Mouse (Mus musculus): Measurements from ENCODE around the gene Dnaja3.

Dnaja3 gene

GRCm38 (mm10) chr16:4639831-4640237, at the start of gene Dnaja3, which contains the start of gene Vasn:
Gene Dnaja3, plus strand, starts transcription at chr16:4639989.
Gene Vasn, plus strand, starts transcription at chr16:4639941.
- DNase-seq: peak; percentile 49

GRCm38 (mm10) chr16:4590236-4590635, 49.6 kb upstream of the Dnaja3 start:
- no peak for DNase-seq

- peak in 1 of 2 experiments; percentile 57 for DNase-seq
These were observed 46.6 kb upstream of the Dnaja3 start for GRCm38 (mm10) chr16:4592909-4593875.

GRCm38 (mm10) chr16:4593971-4594813, 45.6 kb upstream of the Dnaja3 start, which contains the start of gene Glis2:
Gene Glis2, plus strand, starts transcription at chr16:4594713.
- DNase-seq: peak in 1 of 2 experiments; percentile 26

- peak in 1 of 2 experiments; percentile 19 for DNase-seq
These were observed 44.8 kb upstream of the Dnaja3 start for GRCm38 (mm10) chr16:4594814-4595526.

- no peak for DNase-seq
These were observed 44.2 kb upstream of the Dnaja3 start for GRCm38 (mm10) chr16:4595527-4595963.

- DNase-seq: no peak
These were observed 43.6 kb upstream of the Dnaja3 start for GRCm38 (mm10) chr16:4596141-4596728.

- DNase-seq: no peak
These were observed 43.0 kb upstream of the Dnaja3 start for GRCm38 (mm10) chr16:4596836-4597235.

GRCm38 (mm10) chr16:4597296-4597695, 42.5 kb upstream of the Dnaja3 start:
- no peak for DNase-seq

- DNase-seq: no peak
These were observed 41.7 kb upstream of the Dnaja3 start for GRCm38 (mm10) chr16:4598041-4598440.

- DNase-seq: no peak
These were observed 40.8 kb upstream of the Dnaja3 start for GRCm38 (mm10) chr16:4598891-4599543.

GRCm38 (mm10) chr16:4599616-4600015, 40.2 kb upstream of the Dnaja3 start:
- no peak for DNase-seq

- no peak for DNase-seq
These were observed 39.0 kb upstream of the Dnaja3 start for GRCm38 (mm10) chr16:4600701-4601310.

- no peak for DNase-seq
These were observed 37.6 kb upstream of the Dnaja3 start for GRCm38 (mm10) chr16:4602189-4602588.

- DNase-seq: no peak
These were observed 36.9 kb upstream of the Dnaja3 start for GRCm38 (mm10) chr16:4602766-4603452.

- DNase-seq: no peak
These were observed 36.3 kb upstream of the Dnaja3 start for GRCm38 (mm10) chr16:4603453-4603837.

GRCm38 (mm10) chr16:4604293-4604837, 35.4 kb upstream of the Dnaja3 start:
- no peak for DNase-seq

- no peak for DNase-seq
These were observed 34.2 kb upstream of the Dnaja3 start for GRCm38 (mm10) chr16:4605514-4606131.

GRCm38 (mm10) chr16:4606431-4607084, 33.2 kb upstream of the Dnaja3 start:
- DNase-seq: no peak
